Mouse (Mus musculus): ENCODE measurements around the gene Phactr4. TPM values are rescaled to one million over a fixed set of nuclear protein-coding genes. Genes with fewer than 3 reads are reported as not detected.
"Not testable (repeated sequence)": the region's sequence is repeated elsewhere in the genome, so short reads cannot be mapped to it uniquely, and the experiment has no call there.

The Phactr4 gene
- polyA plus RNA-seq, 1 experiment from 2014 or later: 22.5 TPM

DNA sequence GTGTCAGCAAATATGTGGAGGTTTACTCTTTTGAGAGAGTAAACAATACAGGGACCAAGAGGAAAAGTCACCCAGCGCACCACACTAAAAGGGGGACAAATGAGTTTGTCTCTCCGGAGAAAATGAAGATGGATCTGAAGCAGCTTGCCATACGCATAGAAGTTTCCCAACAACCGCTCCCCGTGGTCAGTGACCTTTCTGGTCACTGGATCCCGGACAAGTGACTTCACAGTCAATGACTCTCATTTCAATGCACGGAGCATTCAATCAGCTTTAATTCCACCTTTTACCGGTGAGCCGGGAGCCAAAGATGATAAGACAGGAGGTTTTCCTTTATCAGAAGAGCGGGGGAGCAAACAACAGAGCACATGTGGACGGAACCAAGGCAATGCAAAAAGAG lies 15.6 kb upstream of the Phactr4 start:
- no peak for DNase-seq (ENCODE audit: extremely low spot score, low spot score)

DNA sequence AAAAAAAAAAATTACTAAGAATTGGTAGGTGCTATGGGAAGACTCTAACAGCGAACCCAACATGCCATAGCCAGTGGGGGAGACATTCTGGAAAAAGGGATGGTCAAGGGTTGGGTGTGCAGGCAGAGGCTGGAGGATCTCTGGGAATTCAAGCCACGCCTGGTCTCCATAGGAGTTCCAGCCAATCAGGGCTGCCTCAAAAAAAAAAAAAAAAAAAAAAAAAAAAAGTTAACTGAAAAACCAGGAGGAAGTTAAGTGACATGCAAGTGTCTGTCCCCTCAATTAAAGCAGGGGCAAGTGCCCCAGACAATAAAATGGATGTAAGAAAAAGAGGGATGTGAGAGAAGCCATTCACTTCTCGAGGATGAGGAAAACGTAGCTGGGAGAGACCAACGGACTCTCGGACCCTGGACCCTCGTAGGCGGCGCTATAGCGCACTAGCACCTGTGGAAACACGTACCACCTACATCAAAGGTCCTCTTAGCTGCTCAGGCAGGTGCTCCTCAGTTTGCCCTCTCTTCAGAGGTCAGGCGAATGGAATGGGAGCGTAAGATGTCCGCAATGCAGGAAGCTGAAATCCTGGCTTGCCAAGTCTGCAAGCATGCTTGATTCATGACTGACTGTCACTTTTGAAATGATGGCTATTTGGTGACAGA lies 10.6 kb upstream of the Phactr4 start:
- peak overlapping the region; percentile 37 for H3K4me3 ChIP-seq
- no peak overlapping the region for H3K27ac ChIP-seq
- peaks cover 8% of the 10 kb centered on the region for H3K4me1 ChIP-seq
- no peaks in the 10 kb centered on the region for H3K36me3 ChIP-seq (replicated peaks)
- WGBS: 18% methylated on average over 14 of the region's 14 CpGs
- H3K27me3 ChIP-seq (ENCODE audit: poor library complexity, severe bottlenecking): no peaks in the 10 kb centered on the region
- no peak for DNase-seq (ENCODE audit: extremely low spot score, low spot score)
- no peaks in the 10 kb centered on the region for H3K9me3 ChIP-seq

More for the DNA sequence above, 15.6 kb upstream of the Phactr4 start:
- peaks cover 13% of the 10 kb centered on the region for H3K4me1 ChIP-seq
- no peaks in the 10 kb centered on the region for H3K9me3 ChIP-seq
- no peak overlapping the region for H3K27ac ChIP-seq
- H3K4me3 ChIP-seq: no peak overlapping the region
- no peaks in the 10 kb centered on the region for H3K36me3 ChIP-seq (replicated peaks)
- 38% methylated on average over 11 of the region's 11 CpGs for WGBS
- H3K27me3 ChIP-seq (ENCODE audit: poor library complexity, severe bottlenecking): no peaks in the 10 kb centered on the region

DNA sequence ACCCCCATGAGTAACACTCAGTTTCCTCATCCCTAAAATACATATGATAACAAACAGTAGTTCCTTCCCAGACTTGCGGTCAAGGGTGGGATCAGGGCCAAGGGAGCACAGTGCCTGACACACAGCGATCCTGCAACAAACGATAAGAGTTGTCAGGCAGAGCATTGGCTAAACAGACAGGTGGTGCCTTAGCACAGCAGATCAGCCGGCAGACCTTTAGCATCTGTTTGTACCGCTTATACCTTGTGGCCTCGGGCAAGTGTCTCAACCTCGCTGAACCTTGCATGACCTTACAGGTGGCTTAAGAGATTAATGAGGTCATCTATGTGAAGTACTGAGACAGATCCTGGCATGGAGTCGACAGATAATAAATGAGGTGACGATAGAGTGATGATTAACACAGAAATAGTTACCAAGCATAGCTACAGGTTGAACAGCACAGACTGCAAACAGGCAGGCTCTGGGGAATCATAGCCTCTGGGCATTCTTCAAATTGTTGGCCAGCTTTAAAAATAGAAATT lies 5.8 kb upstream of the Phactr4 start:
- no peak overlapping the region for H3K4me3 ChIP-seq
- 73% methylated on average over 9 of the region's 9 CpGs for WGBS
- H3K27ac ChIP-seq: no peak overlapping the region
- no peak for DNase-seq (ENCODE audit: extremely low spot score, low spot score)
- H3K27me3 ChIP-seq (ENCODE audit: poor library complexity, severe bottlenecking): no peaks in the 10 kb centered on the region
- peaks cover 3% of the 10 kb centered on the region for H3K4me1 ChIP-seq
- no peaks in the 10 kb centered on the region for H3K9me3 ChIP-seq
- no peaks in the 10 kb centered on the region for H3K36me3 ChIP-seq (replicated peaks)

DNA sequence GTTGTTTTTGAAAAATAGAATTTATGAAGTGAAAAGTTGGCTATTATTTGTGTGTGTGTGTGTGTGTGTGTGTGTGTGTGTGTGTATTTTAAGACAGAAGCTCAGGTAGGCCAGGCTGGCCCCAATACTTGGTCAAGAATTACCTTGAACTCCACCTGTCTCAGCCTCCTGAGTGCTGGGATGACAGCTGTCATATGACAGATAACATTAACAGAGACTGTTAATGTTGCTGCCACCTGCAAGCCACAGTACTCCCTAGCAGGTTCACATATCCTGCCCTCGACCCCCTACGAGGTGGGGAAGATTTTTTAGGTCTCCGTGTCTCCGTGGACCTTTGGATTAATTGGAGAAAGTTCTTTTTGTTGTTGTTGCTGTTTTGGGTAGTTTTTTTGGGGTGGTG lies 5.2 kb upstream of the Phactr4 start:
- H3K9me3 ChIP-seq: no peaks in the 10 kb centered on the region

DNA sequence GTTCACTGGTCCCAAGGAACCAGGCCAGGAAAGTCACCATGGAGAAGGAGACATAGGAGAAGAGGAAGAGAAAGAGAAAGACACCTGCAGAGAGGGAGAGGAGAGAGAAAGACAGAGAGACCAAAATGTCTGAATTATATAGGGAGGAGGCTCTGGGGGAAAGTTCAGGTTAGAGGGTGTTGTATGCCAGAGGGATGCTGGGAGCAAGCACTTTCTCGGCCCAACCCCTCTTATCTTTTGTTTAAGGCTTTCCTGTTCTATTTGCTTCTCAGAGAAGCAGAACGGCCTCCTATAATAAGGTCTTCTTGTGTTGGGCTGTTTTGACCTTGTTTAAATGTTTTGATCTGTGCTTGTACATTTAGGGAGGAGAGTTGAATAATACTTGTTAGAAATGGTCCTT lies 3.7 kb upstream of the Phactr4 start:
- no peak for DNase-seq (ENCODE audit: extremely low spot score, low spot score)
- no peak overlapping the region for H3K4me3 ChIP-seq
- no peak overlapping the region for H3K27ac ChIP-seq
- H3K36me3 ChIP-seq (replicated peaks): no peaks in the 10 kb centered on the region
- WGBS: 63% methylated on average over 2 of the region's 2 CpGs
- peaks cover 2% of the 10 kb centered on the region for H3K4me1 ChIP-seq
- no peaks in the 10 kb centered on the region for H3K27me3 ChIP-seq (ENCODE audit: poor library complexity, severe bottlenecking)
- no peaks in the 10 kb centered on the region for H3K9me3 ChIP-seq

More for the DNA sequence above, 5.2 kb upstream of the Phactr4 start:
- Histone ChIP-seq H3K27ac (no peak overlapping the region), H3K4me3 (no peak overlapping the region), H3K4me1 (no peaks in the 10 kb centered on the region), H3K36me3 (replicated peaks) (no peaks in the 10 kb centered on the region), H3K27me3 (ENCODE audit: poor library complexity, severe bottlenecking) (no peaks in the 10 kb centered on the region)
- 83% methylated on average over 4 of the region's 4 CpGs for WGBS
- no peak for DNase-seq (ENCODE audit: extremely low spot score, low spot score)

DNA sequence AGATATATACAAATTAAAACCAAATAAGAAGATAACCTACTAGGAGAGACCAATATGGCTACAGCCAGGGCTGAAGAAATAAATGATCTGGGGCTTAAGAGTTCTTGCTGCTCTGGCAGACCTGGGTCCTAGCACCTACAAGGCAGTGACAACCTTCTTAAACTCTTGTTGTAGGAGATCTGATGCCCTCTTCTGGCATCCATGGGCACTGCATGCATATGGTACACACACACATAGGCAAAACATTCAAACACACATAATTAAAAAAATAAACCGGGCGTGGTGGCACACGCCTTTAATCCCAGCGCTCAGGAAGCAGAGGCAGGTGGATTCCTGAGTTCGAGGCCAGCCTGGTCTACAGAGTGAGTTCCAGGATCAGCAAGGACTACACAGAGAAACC lies 2.5 kb upstream of the Phactr4 start:
- no peaks in the 10 kb centered on the region for H3K9me3 ChIP-seq
- no peak for DNase-seq (ENCODE audit: extremely low spot score, low spot score)
- WGBS: 95% methylated on average over 5 of the region's 5 CpGs
- no peaks in the 10 kb centered on the region for H3K36me3 ChIP-seq (replicated peaks)
- H3K4me3 ChIP-seq: no peak overlapping the region
- H3K27me3 ChIP-seq (ENCODE audit: poor library complexity, severe bottlenecking): no peaks in the 10 kb centered on the region
- peaks cover 15% of the 10 kb centered on the region for H3K4me1 ChIP-seq
- no peak overlapping the region for H3K27ac ChIP-seq

DNA sequence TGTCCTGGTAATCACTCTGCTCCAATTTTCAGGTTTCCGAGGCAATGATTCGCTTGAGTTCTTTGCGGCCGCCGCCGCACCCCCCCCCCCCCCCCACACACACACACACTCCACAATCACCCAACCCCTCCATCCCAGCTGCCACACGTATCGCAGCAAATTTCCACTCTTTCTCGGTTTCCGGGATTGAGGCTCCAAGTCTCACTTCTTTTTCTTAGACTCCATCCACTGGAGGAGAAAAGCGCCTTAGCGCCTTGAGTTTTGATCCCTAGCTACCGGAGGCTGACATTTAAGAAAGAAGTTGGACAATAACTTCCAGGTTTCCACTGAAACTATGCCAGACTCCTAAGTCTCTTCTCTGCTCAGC lies 750 bp downstream of the Phactr4 start:
- DNase-seq (ENCODE audit: extremely low spot score, low spot score): no peak
- Histone ChIP-seq H3K36me3 (replicated peaks) (peaks cover 15% of the 10 kb centered on the region; the same call in 1 of the 2 replicates), H3K9me3 (no peaks in the 10 kb centered on the region), H3K4me3 (peak overlapping the region; percentile 83), H3K27me3 (ENCODE audit: poor library complexity, severe bottlenecking) (no peaks in the 10 kb centered on the region), H3K27ac (peak overlapping the region; percentile 98), H3K4me1 (peaks cover 15% of the 10 kb centered on the region)
- 0% methylated on average over 10 of the region's 13 CpGs for WGBS

DNA sequence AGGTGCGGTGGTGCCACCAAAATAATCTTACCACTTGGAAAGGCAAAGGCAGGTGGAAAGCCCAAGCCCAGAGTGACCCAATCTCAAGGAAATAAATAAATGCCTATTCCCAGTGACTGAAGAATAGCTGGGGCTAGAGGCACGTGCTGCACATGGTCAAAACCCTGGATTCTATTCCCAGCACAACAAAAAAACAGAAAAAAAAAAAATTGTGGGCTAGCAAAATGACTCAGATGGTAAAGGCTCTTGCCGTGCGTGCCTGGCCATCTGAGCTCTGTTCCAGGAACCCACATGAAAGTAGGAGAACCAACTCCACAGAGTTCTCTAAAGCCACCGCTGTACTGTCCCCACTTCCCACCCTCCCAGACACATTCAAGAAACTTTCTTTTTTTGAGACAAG lies 1.8 kb downstream of the Phactr4 start:
- no peaks in the 10 kb centered on the region for H3K27me3 ChIP-seq (ENCODE audit: poor library complexity, severe bottlenecking)
- H3K36me3 ChIP-seq (replicated peaks): peaks cover 15% of the 10 kb centered on the region; the same call in 1 of the 2 replicates
- peak overlapping the region; percentile 83 for H3K4me3 ChIP-seq
- no peaks in the 10 kb centered on the region for H3K9me3 ChIP-seq
- DNase-seq (ENCODE audit: extremely low spot score, low spot score): no peak
- 88% methylated on average over 5 of the region's 5 CpGs for WGBS
- peaks cover 15% of the 10 kb centered on the region for H3K4me1 ChIP-seq
- H3K27ac ChIP-seq: peak overlapping the region; percentile 98; the same call in 1 of the 2 replicates

DNA sequence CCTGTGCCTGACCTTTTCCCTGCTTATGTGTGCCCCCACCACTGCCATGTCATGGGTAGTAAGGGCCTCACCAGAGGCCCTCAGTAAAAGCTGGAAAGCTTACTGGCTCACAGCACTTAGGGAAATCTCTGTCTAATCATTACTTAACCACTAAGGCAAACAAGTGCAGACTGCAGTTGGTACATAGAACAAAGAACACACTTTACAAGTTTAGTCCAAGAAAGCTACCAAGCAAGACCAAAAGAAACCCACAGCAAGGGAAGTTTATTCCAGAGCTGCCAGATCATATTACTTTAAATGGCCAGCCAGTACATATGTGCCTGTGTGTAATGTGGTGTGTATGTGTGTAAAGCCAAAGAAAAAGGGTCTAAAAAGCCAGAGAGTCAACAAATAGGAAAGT lies 6.3 kb downstream of the Phactr4 start:
- DNase-seq (ENCODE audit: extremely low spot score, low spot score): no peak
- peaks cover 12% of the 10 kb centered on the region for H3K4me1 ChIP-seq
- no peaks in the 10 kb centered on the region for H3K9me3 ChIP-seq
- no peak overlapping the region for H3K4me3 ChIP-seq
- peaks cover 35% of the 10 kb centered on the region for H3K36me3 ChIP-seq (replicated peaks)
- no peak overlapping the region for H3K27ac ChIP-seq
- no peaks in the 10 kb centered on the region for H3K27me3 ChIP-seq (ENCODE audit: poor library complexity, severe bottlenecking)

DNA sequence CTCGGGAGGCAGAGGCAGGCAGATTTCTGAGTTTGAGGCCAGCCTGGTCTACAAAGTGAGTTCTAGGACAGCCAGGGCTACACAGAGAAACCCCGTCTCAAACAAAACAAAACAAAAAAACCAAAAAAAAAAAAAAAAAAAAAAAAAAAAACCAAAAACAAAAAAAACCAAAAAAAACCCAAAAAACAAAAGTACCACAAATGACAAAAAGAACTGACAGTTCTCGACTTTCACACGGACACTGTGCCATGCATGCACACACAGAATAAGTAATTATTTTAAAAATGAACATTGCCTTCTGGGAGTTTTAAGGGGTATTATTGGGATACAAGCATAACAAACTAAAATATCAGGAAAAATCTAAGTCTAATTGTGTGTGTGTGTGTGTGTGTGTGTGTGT lies 9.0 kb downstream of the Phactr4 start:
- WGBS: 96% methylated on average over 4 of the region's 4 CpGs
- not testable (repeated sequence) for DNase-seq (ENCODE audit: extremely low spot score, low spot score)

DNA sequence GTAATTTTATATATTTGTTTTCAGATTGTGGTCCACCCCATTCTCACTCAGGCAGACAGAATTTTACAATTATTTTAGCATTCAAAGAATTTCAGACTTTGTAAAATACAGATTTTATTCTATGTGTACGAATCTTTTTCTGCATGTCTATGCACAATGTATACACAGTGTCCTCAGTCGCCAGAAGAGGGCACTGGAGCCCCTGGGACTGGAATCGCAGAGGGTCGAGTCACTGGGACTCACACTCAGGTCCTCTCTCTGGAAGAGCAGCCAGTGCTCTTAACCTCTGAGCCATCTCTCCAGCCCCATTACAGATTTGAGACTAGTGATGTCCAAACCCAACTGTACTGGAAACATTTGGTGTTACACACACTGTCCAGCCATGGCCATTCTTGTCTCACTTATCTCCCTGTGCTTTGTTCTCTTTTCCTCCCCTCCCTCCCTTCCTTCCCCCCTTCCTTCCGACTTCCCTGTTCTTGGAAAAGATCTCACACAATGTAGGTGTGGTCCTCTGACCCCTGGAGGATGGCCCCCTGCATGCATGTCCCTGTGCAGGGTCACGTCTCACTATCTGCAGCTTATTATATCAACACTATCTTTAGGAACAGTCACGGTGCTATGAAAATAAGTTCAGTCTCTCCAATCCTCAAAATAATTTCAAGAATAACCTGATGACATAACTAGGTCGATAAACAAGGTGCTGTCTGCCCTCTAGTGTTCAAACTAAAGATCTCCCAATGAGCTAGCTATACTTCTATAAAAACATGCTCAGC lies 10.8 kb downstream of the Phactr4 start:
- DNase-seq (ENCODE audit: extremely low spot score, low spot score): no peak
- Histone ChIP-seq H3K4me3 (no peak overlapping the region), H3K27me3 (ENCODE audit: poor library complexity, severe bottlenecking) (no peaks in the 10 kb centered on the region), H3K4me1 (peaks cover 5% of the 10 kb centered on the region; the same call in 1 of the 2 replicates), H3K27ac (no peak overlapping the region), H3K9me3 (no peaks in the 10 kb centered on the region), H3K36me3 (replicated peaks) (peaks cover 28% of the 10 kb centered on the region)
- WGBS: 62% methylated on average over 8 of the region's 8 CpGs

More for the DNA sequence above, 9.0 kb downstream of the Phactr4 start:
- not testable (repeated sequence) for H3K27me3 ChIP-seq (ENCODE audit: poor library complexity, severe bottlenecking); H3K4me1 ChIP-seq; H3K9me3 ChIP-seq; H3K4me3 ChIP-seq; H3K27ac ChIP-seq
- H3K36me3 ChIP-seq (replicated peaks): peaks cover 30% of the 10 kb centered on the region

DNA sequence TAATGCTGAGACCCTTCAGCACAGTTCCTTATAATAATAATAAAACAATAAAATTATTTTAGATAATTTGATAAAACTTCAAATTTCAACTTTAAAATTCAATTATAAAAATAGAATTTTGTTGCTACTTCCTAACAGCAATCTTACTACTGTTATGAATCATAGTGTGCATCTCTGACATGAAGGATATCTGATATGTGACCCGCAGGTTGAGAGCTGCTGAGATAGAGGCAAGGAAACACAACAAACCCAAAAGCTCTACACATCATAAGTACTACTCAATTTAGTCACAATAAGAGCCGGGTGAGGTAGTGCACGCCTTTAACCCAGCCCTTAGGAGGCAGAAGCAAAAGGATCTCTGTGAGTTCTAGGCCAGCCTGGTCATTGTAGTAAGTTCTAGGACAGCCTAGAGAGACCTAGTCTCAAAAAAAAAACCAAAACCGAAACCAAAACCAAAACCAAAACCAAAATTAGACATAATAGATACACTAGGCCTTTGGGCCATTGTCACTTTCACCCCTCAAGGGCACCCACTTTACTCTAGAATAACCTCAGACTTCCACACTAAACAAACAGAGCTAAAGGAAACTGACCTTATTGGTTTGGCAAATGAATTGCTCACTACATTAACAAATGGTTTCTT lies 12.6 kb downstream of the Phactr4 start:
- no peak for DNase-seq (ENCODE audit: extremely low spot score, low spot score)
- H3K27me3 ChIP-seq (ENCODE audit: poor library complexity, severe bottlenecking): no peaks in the 10 kb centered on the region
- H3K36me3 ChIP-seq (replicated peaks): peaks cover 35% of the 10 kb centered on the region
- no peaks in the 10 kb centered on the region for H3K9me3 ChIP-seq
- 90% methylated on average over 4 of the region's 4 CpGs for WGBS
- H3K4me3 ChIP-seq: no peak overlapping the region
- peaks cover 6% of the 10 kb centered on the region; the same call in 1 of the 2 replicates for H3K4me1 ChIP-seq
- H3K27ac ChIP-seq: no peak overlapping the region

Measured in forebrain, embryonic 10.5 days (tissue).